Mouse (Mus musculus) spleen, adult 2 months (tissue): ENCODE measurements around the gene Cluap1. TPM values are rescaled to one million over a fixed set of nuclear protein-coding genes. Genes with fewer than 3 reads are reported as not detected.
"Not testable (repeated sequence)": the region's sequence is repeated elsewhere in the genome, so short reads cannot be mapped to it uniquely, and the experiment has no call there.

Experiments
- DNase-seq, 2 experiments: peaks; one replicate each; pipeline versions ENCODE4 v3.0.0 to v3.0.0-alpha.2; 2012 to 2021; ENCODE audit warnings: low spot score in 2 of 2, low read depth in 1 of 2
- H3K27ac ChIP-seq: fragments of 200-500 bp; 2 replicates; pipeline ENCODE4 v1.5.1; 2012; ENCODE audit warnings: low read length, inconsistent platforms; ENCODE audit not compliant: insufficient read depth
- H3K27me3 ChIP-seq: fragments of 200-500 bp; 2 replicates; pipeline ENCODE4 v1.6.1; 2012; ENCODE audit warnings: mild to moderate bottlenecking, moderate library complexity, low read length, inconsistent platforms; ENCODE audit not compliant: control insufficient read depth, insufficient read depth
- H3K36me3 ChIP-seq: fragments of 200-500 bp; 2 replicates; pipeline ENCODE4 v1.6.1; 2012; ENCODE audit warnings: mild to moderate bottlenecking, low read length, inconsistent platforms; ENCODE audit not compliant: control insufficient read depth, insufficient read depth
- H3K4me1 ChIP-seq: fragments of 200-500 bp; 2 replicates; pipeline ENCODE4 v1.6.1; 2011; ENCODE audit warnings: inconsistent platforms; ENCODE audit not compliant: control insufficient read depth, insufficient read depth, insufficient read length
- H3K4me3 ChIP-seq: fragments of 200-500 bp; 2 replicates; pipeline ENCODE4 v1.5.1; 2011; ENCODE audit warnings: mild to moderate bottlenecking, inconsistent platforms; ENCODE audit not compliant: insufficient read depth, insufficient read length; ENCODE audit errors: extremely low read depth
- CTCF ChIP-seq: fragments of 200-500 bp; IDR thresholded peaks from 2 replicates; pipeline ENCODE4 v1.5.1; 2011; ENCODE audit warnings: mild to moderate bottlenecking, inconsistent platforms; ENCODE audit not compliant: insufficient read depth, insufficient read length, insufficient replicate concordance; ENCODE audit errors: extremely low read depth
- POLR2A ChIP-seq: fragments of 200-500 bp; IDR thresholded peaks from 2 replicates; pipeline ENCODE4 v1.6.1; 2011; ENCODE audit warnings: low read depth, low read length, inconsistent platforms
- WGBS: fragments of 180-500 bp; shearing (Covaris S2); methylation state at CpG from one replicate; pipeline ENCODE4 v1.1.7; 2018; 5-methylcytosine and 5-hydroxymethylcytosine counted together
- polyA plus RNA-seq: library from polyadenylated mRNA; depleted of rRNA; stranded (reverse); fragments of >200 nt; gene quantifications from 2 replicates; pipeline ENCODE4 v1.2.3, GENCODE M21; 2012

Gene Cluap1
- polyA plus RNA-seq, 1 experiment = 9.4 TPM

DNA sequence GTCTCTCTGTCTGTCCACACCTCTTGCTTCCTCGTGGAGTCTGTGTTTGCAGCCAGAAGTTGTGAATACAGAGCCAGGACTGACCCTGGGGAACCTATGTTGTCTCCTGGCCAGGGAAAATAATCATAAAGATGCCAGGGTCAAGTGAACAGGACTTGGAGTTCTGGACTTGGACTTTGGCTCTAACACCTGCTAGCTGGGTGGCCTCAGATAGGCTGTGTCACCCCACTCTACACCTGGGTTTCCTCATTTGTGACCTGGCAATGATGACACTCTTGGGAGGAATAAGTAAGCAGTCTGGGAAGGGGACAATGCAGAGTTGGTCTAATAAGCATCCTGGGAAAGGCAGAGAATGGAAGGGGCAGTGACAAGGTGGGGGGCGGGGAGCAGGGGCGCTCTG lies 56.9 kb downstream of the Cluap1 start:
- H3K4me1 ChIP-seq = no peaks in the 10 kb centered on the region
- no peak for DNase-seq
- H3K36me3 ChIP-seq = no peaks in the 10 kb centered on the region
- H3K27ac ChIP-seq = no peak overlapping the region
- TF ChIP-seq POLR2A (no peak), CTCF (no peak)
- no peaks in the 10 kb centered on the region for H3K27me3 ChIP-seq
- WGBS = 97% methylated on average over 3 of the region's 3 CpGs
- no peak overlapping the region for H3K4me3 ChIP-seq

DNA sequence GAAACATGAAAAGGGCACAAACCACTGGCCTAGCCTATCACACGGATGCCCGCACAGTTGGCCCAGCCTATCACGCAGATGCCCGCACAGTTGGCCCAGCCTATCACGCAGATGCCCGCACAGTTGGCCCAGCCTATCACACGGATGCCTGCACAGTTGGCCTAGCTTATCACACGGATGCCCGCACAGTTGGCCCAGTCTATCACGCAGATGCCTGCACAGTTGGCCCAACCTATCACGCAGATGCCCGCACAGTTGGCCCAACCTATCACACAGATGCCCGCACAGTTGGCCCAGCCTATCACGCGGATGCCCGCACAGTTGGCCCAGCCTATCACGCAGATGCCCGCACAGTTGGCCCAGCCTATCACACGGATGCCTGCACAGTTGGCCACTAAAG lies 65.9 kb downstream of the Cluap1 start:
- not testable (repeated sequence) for H3K27ac ChIP-seq, H3K4me3 ChIP-seq, DNase-seq, H3K27me3 ChIP-seq, H3K36me3 ChIP-seq
- 96% methylated on average over 19 of the region's 19 CpGs for WGBS
- H3K4me1 ChIP-seq = peaks cover 12% of the 10 kb centered on the region

DNA sequence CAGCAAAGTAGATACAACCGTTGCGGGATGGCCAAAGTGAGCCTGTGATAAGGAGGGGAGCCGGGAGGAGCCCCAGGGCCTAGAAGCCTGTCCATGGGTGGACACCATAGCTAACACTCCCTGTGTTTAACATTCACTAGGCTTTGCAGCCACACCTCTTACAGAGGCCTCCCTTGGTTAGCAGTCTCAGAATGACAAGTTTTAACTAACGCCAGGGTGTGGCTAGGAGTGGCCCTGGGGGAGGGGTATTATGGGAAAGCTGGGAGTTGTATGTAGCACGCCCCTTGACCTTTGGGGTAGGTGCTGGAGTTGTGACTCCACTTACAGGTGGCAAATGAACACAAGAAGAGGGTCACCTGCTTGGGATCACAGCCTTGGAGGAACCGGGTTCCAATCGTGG lies 67.1 kb downstream of the Cluap1 start:
- no peak for DNase-seq
- peaks cover 12% of the 10 kb centered on the region for H3K36me3 ChIP-seq
- 54% methylated on average over 7 of the region's 7 CpGs for WGBS
- TF ChIP-seq POLR2A (no peak), CTCF (no peak)
- peak overlapping the region; percentile 61; the same call in 1 of the 2 replicates for H3K4me3 ChIP-seq
- no peaks in the 10 kb centered on the region for H3K27me3 ChIP-seq
- peak overlapping the region; percentile 70 for H3K27ac ChIP-seq
- H3K4me1 ChIP-seq = peaks cover 12% of the 10 kb centered on the region

DNA sequence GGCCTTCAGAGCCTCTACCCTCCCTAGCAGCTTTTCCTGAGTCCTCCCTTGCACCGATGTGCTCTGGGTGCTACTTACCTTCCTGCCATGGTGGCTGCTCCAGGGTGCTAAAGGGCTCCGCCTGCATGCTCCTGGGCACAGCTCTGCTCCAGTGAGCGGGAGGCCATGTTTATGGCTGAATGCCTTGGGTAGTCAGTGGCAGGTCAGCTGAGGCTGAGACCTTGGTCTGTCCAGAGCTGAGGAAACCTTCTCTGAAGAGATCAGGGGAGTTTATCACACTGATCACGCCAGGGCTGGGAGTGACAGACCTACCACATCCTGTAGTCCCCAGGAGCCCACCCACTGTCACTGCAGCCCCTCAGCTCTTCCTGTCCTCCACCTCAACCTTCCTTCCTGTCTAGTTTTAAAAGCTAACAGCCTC lies 67.7 kb downstream of the Cluap1 start, which contains the start of gene Nlrc3:
Gene Nlrc3 (minus strand): TSS at position 382 of the 421 bp plus-strand sequence.
- TF ChIP-seq POLR2A = no peak
- H3K27me3 ChIP-seq = no peaks in the 10 kb centered on the region
- peaks cover 12% of the 10 kb centered on the region for H3K36me3 ChIP-seq
- H3K27ac ChIP-seq = peak within 1 kb of the TSS; percentile 70
- peak; percentile 15 to 35 for DNase-seq
- H3K4me3 ChIP-seq = peak within 1 kb of the TSS; percentile 61
- peaks cover 12% of the 10 kb centered on the region for H3K4me1 ChIP-seq
- WGBS = 10% methylated on average over 4 of the region's 4 CpGs

DNA sequence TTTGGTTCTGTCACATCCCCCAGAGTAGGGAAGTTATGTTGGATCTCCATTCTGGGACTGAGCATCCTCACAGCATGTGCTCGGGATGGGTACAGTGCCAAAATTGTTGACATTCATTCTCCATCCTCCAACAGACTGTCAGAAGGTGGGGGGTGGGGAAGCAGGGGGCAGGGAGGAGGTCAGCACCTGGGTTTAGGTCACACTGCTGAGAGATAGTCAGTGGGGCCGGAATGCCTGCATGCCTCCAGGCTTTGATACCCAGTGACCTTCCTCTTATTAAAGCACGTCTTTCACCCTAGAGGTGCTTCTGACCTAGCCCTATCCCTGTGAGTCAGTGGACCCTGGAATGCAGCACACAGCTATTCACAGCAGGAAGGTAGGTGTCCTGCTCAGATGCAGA lies 68.1 kb downstream of the Cluap1 start:
- H3K27ac ChIP-seq = peak overlapping the region; percentile 70
- WGBS = 20% methylated on average over 3 of the region's 3 CpGs
- no peak for TF ChIP-seq CTCF
- no peak for TF ChIP-seq POLR2A
- no peaks in the 10 kb centered on the region for H3K27me3 ChIP-seq
- H3K36me3 ChIP-seq = peaks cover 12% of the 10 kb centered on the region
- H3K4me3 ChIP-seq = peak overlapping the region; percentile 61; the same call in 1 of the 2 replicates
- DNase-seq = no peak
- H3K4me1 ChIP-seq = peaks cover 15% of the 10 kb centered on the region

DNA sequence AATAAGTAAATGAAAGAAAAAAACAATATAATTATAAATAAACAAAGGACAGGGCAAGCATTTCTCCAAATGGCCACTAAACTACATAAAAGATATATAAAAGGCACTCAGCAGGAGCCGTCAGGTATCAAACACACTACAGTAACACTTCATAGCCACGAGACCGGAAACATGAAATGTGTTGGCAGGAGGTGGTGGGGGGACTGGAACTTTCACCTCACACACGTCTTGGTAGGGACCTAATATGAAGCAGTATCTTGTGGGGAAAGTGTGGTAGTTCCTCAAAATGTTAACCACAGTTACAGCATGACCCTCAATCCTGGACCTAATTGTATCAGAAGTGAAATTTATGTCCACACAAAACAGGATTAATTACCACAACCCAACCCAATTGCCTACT lies 73.6 kb downstream of the Cluap1 start:
- TF ChIP-seq POLR2A (no peak), CTCF (no peak)
- WGBS = 12% methylated on average over 4 of the region's 4 CpGs
- Histone ChIP-seq H3K27ac (no peak overlapping the region), H3K4me3 (no peak overlapping the region), H3K36me3 (peaks cover 25% of the 10 kb centered on the region), H3K27me3 (no peaks in the 10 kb centered on the region), H3K4me1 (peaks cover 18% of the 10 kb centered on the region; the same call in 1 of the 2 replicates)
- DNase-seq = peak; percentile 27 to 31

DNA sequence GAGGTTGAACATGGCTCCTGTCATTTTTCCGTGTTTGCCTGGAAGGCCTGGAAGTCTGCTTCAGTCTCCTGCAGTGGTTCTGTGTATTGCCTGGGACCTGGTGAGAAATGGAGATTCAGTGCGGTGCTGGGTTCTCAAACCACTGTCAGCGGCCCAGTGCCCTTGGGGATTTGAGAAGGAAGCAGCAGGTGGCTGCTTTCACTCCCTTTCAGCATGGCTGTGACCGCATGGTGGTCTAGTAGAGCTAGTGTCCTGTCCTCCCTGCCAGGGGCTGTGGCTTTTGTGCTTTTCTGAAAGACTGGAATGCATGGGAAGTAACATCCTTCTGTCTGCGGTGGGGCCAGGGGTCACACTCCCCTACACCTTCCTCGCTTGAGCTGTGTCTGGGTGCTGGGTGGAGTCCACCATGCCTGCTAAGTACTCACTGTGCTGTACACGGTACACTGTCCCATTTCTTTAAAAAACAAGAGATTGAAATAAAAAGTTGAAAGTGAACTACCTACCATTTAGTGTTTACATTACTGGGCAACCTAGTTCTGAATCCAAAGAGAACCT lies 74.6 kb downstream of the Cluap1 start:
- Histone ChIP-seq H3K4me1 (peaks cover 14% of the 10 kb centered on the region; the same call in 1 of the 2 replicates), H3K27me3 (no peaks in the 10 kb centered on the region), H3K4me3 (no peak overlapping the region), H3K27ac (peak overlapping the region; percentile 50), H3K36me3 (peaks cover 34% of the 10 kb centered on the region)
- DNase-seq = peak; percentile 19 to 56
- no peak for TF ChIP-seq CTCF
- TF ChIP-seq POLR2A = no peak
- WGBS = 33% methylated on average over 7 of the region's 7 CpGs
